Mouse (Mus musculus) stomach, postnatal 0 days (tissue): Measurements from ENCODE around the gene Dll3. TPM values are rescaled to one million over a fixed set of nuclear protein-coding genes. Genes with fewer than 3 reads are reported as not detected.

Experiments
- ATAC-seq: fragments of 200-750 bp; cut with Nextera tagmentation; 2 replicates; pipeline ENCODE4 v1.8.0; 2017; ENCODE audit not compliant: low FRiP score, low TSS enrichment
- DNase-seq: peaks from one replicate; pipeline ENCODE4 v3.0.0-alpha.2; 2016; ENCODE audit warnings: low spot score
- H3K27ac ChIP-seq: fragments of 300-500 bp; sonication (generic); replicated peaks from 2 replicates; pipeline ENCODE4 v1.5.1; 2014; ENCODE audit warnings: mild to moderate bottlenecking, control low read depth
- H3K27me3 ChIP-seq: fragments of 300-500 bp; sonication (generic); 2 replicates; pipeline ENCODE4 v1.6.1; 2014; ENCODE audit warnings: low read length; ENCODE audit not compliant: control insufficient read depth, insufficient read depth
- H3K36me3 ChIP-seq: fragments of 300-500 bp; sonication (generic); 2 replicates; pipeline ENCODE4 v1.6.1; 2014; ENCODE audit warnings: low read length, mixed read lengths; ENCODE audit not compliant: control insufficient read depth, insufficient read depth
- H3K4me1 ChIP-seq: fragments of 300-500 bp; sonication (generic); replicated peaks from 2 replicates; pipeline ENCODE4 v1.6.1; 2014; ENCODE audit warnings: antibody characterized with exemption; ENCODE audit not compliant: control insufficient read depth, insufficient read depth
- H3K4me2 ChIP-seq: fragments of 300-500 bp; sonication (generic); replicated peaks from 2 replicates; pipeline ENCODE4 v1.6.1; 2014; ENCODE audit warnings: low read depth, mild to moderate bottlenecking, control low read depth, moderate library complexity
- H3K4me3 ChIP-seq: fragments of 300-500 bp; sonication (generic); 2 replicates; pipeline ENCODE4 v1.5.1; 2014; ENCODE audit warnings: low read depth, low read length, control low read depth
- H3K9ac ChIP-seq: fragments of 300-500 bp; sonication (generic); 2 replicates; pipeline ENCODE4 v1.6.1; 2014; ENCODE audit warnings: mild to moderate bottlenecking, low read length, control low read depth, mixed read lengths
- H3K9me3 ChIP-seq: fragments of 300-500 bp; sonication (generic); 2 replicates; pipeline ENCODE4 v1.6.1; 2016; ENCODE audit warnings: low read length; ENCODE audit not compliant: control insufficient read depth
- CTCF ChIP-seq: IDR thresholded peaks from 2 replicates; pipeline ENCODE4 v1.5.1; 2016; ENCODE audit warnings: antibody characterized with exemption, low read depth, mild to moderate bottlenecking, moderate library complexity
- EP300 ChIP-seq: optimal IDR thresholded peaks from 2 replicates; pipeline ENCODE3; 2016; ENCODE audit warnings: antibody characterized with exemption
- WGBS: fragments of 180-500 bp; shearing (Covaris S2); extraction: QIAGEN DNeasy Blood & Tissue Kit; methylation state at CpG from one replicate; pipeline ENCODE4 v1.1.7; 2014; 5-methylcytosine and 5-hydroxymethylcytosine counted together
- polyA plus RNA-seq: library from polyadenylated mRNA; unstranded; fragments of >200 nt; fragmentation: Nextera tagmentation; extraction: Ambion mirVana; gene quantifications from 2 replicates; pipeline ENCODE4 v1.2.1, GENCODE M21; 2015

Dll3 gene
- polyA plus RNA-seq, 1 experiment from 2014 or later: 0.92 TPM

- H3K27me3 ChIP-seq: no peaks in the 10 kb centered on the region
- WGBS: 2% methylated on average over 30 of the region's 62 CpGs
Observed at GRCm38 (mm10) chr7:28268042-28268531, 34.0 kb downstream of the Dll3 start.

GRCm38 (mm10) chr7:28267129-28268041, 34.7 kb downstream of the Dll3 start, which contains the start of gene Eid2:
Gene Eid2 (plus strand): TSS chr7:28267881.
- H3K27me3 ChIP-seq: no peaks in the 10 kb centered on the region
- WGBS: 10% methylated on average over 41 of the region's 57 CpGs
- peak within 1 kb of the TSS; percentile 86 for H3K27ac ChIP-seq
- H3K9me3 ChIP-seq: no peaks in the 10 kb centered on the region
- peak within 1 kb of the TSS; percentile 71 for H3K4me2 ChIP-seq
- no peaks in the 10 kb centered on the region for H3K36me3 ChIP-seq
- no peak for TF ChIP-seq EP300
- TF ChIP-seq CTCF: peak; percentile 38; the same call in 1 of the 2 replicates
- DNase-seq (peak; percentile 75), ATAC-seq (peak; percentile 78)
- H3K9ac ChIP-seq: peak within 1 kb of the TSS; percentile 90
- no peaks in the 10 kb centered on the region for H3K4me1 ChIP-seq
- H3K4me3 ChIP-seq: peak within 1 kb of the TSS; percentile 72

More at GRCm38 (mm10) chr7:28268042-28268531, 34.0 kb downstream of the Dll3 start:
- no peaks in the 10 kb centered on the region for H3K9me3 ChIP-seq
- peak overlapping the region; percentile 86 for H3K27ac ChIP-seq
- DNase-seq (peak; percentile 66), ATAC-seq (peak; percentile 75)
- H3K36me3 ChIP-seq: no peaks in the 10 kb centered on the region
- TF ChIP-seq CTCF (no peak), EP300 (no peak)
- H3K4me3 ChIP-seq: peak overlapping the region; percentile 72
- peak overlapping the region; percentile 71 for H3K4me2 ChIP-seq
- H3K9ac ChIP-seq: peak overlapping the region; percentile 90
- no peaks in the 10 kb centered on the region for H3K4me1 ChIP-seq

- Histone ChIP-seq H3K36me3 (no peaks in the 10 kb centered on the region), H3K9me3 (no peaks in the 10 kb centered on the region), H3K27me3 (no peaks in the 10 kb centered on the region), H3K4me2 (no peak overlapping the region), H3K9ac (no peak overlapping the region), H3K4me3 (no peak overlapping the region), H3K27ac (no peak overlapping the region), H3K4me1 (no peaks in the 10 kb centered on the region)
- DNase-seq (no peak), ATAC-seq (no peak)
- TF ChIP-seq EP300: no peak
- no peak for TF ChIP-seq CTCF
- 84% methylated on average over 13 of the region's 13 CpGs for WGBS
Observed at GRCm38 (mm10) chr7:28265391-28265790, 36.6 kb downstream of the Dll3 start.

GRCm38 (mm10) chr7:28263786-28264185, 38.3 kb downstream of the Dll3 start:
- H3K4me2 ChIP-seq: no peak overlapping the region
- no peaks in the 10 kb centered on the region for H3K36me3 ChIP-seq
- 4% methylated on average over 15 of the region's 15 CpGs for WGBS
- DNase-seq (peak; percentile 86), ATAC-seq (peak; percentile 69)
- H3K27ac ChIP-seq: no peak overlapping the region
- H3K4me1 ChIP-seq: no peaks in the 10 kb centered on the region
- no peaks in the 10 kb centered on the region for H3K27me3 ChIP-seq
- no peaks in the 10 kb centered on the region for H3K9me3 ChIP-seq
- H3K9ac ChIP-seq: no peak overlapping the region
- no peak for TF ChIP-seq EP300
- no peak; the same call in 1 of the 2 replicates for TF ChIP-seq CTCF
- H3K4me3 ChIP-seq: no peak overlapping the region

GRCm38 (mm10) chr7:28262861-28263260, 39.2 kb downstream of the Dll3 start:
- H3K9ac ChIP-seq: no peak overlapping the region
- WGBS: 35% methylated on average over 5 of the region's 5 CpGs
- H3K9me3 ChIP-seq: no peaks in the 10 kb centered on the region
- H3K27me3 ChIP-seq: no peaks in the 10 kb centered on the region
- no peak overlapping the region for H3K27ac ChIP-seq
- no peak for DNase-seq
- ATAC-seq: no peak
- H3K4me1 ChIP-seq: no peaks in the 10 kb centered on the region
- no peak for TF ChIP-seq EP300
- TF ChIP-seq CTCF: no peak
- no peak overlapping the region for H3K4me3 ChIP-seq
- H3K36me3 ChIP-seq: no peaks in the 10 kb centered on the region
- no peak overlapping the region for H3K4me2 ChIP-seq

GRCm38 (mm10) chr7:28255476-28255875, 46.6 kb downstream of the Dll3 start:
- H3K27ac ChIP-seq: no peak overlapping the region
- ATAC-seq (no peak), DNase-seq (no peak)
- H3K9me3 ChIP-seq: no peaks in the 10 kb centered on the region
- no peak overlapping the region for H3K4me3 ChIP-seq
- no peaks in the 10 kb centered on the region for H3K27me3 ChIP-seq
- no peaks in the 10 kb centered on the region for H3K4me1 ChIP-seq
- 82% methylated on average over 6 of the region's 6 CpGs for WGBS
- H3K9ac ChIP-seq: no peak overlapping the region
- no peaks in the 10 kb centered on the region for H3K36me3 ChIP-seq
- TF ChIP-seq CTCF: peak; percentile 50
- TF ChIP-seq EP300: no peak
- no peak overlapping the region for H3K4me2 ChIP-seq
